Mouse (Mus musculus) frontal cortex, postnatal 36 days (tissue): ENCODE results near the gene C2cd3.

Source experiments
- DNase-seq, 2 experiments: peaks; one replicate each; pipeline ENCODE4 v3.0.0; 2022; ENCODE audit warnings: low spot score in 2 of 2

C2cd3 gene

GRCm38 (mm10) chr7:100402715-100403114 is 30.7 kb downstream of the C2cd3 start:
- DNase-seq = no peak

- no peak for DNase-seq
Measured at GRCm38 (mm10) chr7:100407677-100408076, 35.6 kb downstream of the C2cd3 start.

- DNase-seq = no peak
Measured at GRCm38 (mm10) chr7:100408684-100409083, 36.7 kb downstream of the C2cd3 start.

- no peak for DNase-seq
Measured at GRCm38 (mm10) chr7:100425795-100426194, 53.8 kb downstream of the C2cd3 start.

GRCm38 (mm10) chr7:100429102-100429501 is 57.1 kb downstream of the C2cd3 start:
- peak; percentile 47 to 61 for DNase-seq

GRCm38 (mm10) chr7:100429911-100430310 is 57.9 kb downstream of the C2cd3 start:
- no peak for DNase-seq

- DNase-seq = no peak
Measured at GRCm38 (mm10) chr7:100431103-100431502, 59.1 kb downstream of the C2cd3 start.

- no peak for DNase-seq
Measured at GRCm38 (mm10) chr7:100433295-100433694, 61.3 kb downstream of the C2cd3 start.

- no peak for DNase-seq
Measured at GRCm38 (mm10) chr7:100443728-100444127, 71.7 kb downstream of the C2cd3 start.

GRCm38 (mm10) chr7:100446271-100446670 is 74.2 kb downstream of the C2cd3 start:
- no peak for DNase-seq

GRCm38 (mm10) chr7:100448530-100448929 is 76.5 kb downstream of the C2cd3 start:
- no peak for DNase-seq

GRCm38 (mm10) chr7:100448985-100449384 is 77.0 kb downstream of the C2cd3 start:
- DNase-seq = no peak

- DNase-seq = no peak
Measured at GRCm38 (mm10) chr7:100458153-100458552, 86.1 kb downstream of the C2cd3 start.

- DNase-seq = no peak
Measured at GRCm38 (mm10) chr7:100459862-100460261, 87.8 kb downstream of the C2cd3 start.

- peak; percentile 66 to 71 for DNase-seq
Measured at GRCm38 (mm10) chr7:100461621-100462151, 89.7 kb downstream of the C2cd3 start.

GRCm38 (mm10) chr7:100463194-100463593 is 91.2 kb downstream of the C2cd3 start:
- no peak for DNase-seq

GRCm38 (mm10) chr7:100463757-100464156 is 91.7 kb downstream of the C2cd3 start:
- DNase-seq = no peak

GRCm38 (mm10) chr7:100464248-100464647 is 92.2 kb downstream of the C2cd3 start:
- DNase-seq = no peak

GRCm38 (mm10) chr7:100465248-100465647 is 93.2 kb downstream of the C2cd3 start:
- no peak for DNase-seq

GRCm38 (mm10) chr7:100465656-100466309 is 93.8 kb downstream of the C2cd3 start:
- DNase-seq = no peak

GRCm38 (mm10) chr7:100466781-100467510 is 94.9 kb downstream of the C2cd3 start:
- DNase-seq = no peak

- DNase-seq = no peak
Measured at GRCm38 (mm10) chr7:100468761-100469160, 96.7 kb downstream of the C2cd3 start.

- DNase-seq = no peak
Measured at GRCm38 (mm10) chr7:100469502-100469901, 97.5 kb downstream of the C2cd3 start.
